Mouse (Mus musculus): ENCODE data around the gene Pttg1ip.

- TF ChIP-seq CTCF (IDR thresholded peaks at IDR 0.05; ENCODE audit: low read depth) (no peak; the same call in 1 of the 2 replicates), EP300 (IDR thresholded peaks at IDR 0.05; ENCODE audit: low read depth) (no peak)
Observed at GRCm38 (mm10) chr10:77605908-77606826, 24.6 kb downstream of the Pttg1ip start, which contains the start of the genes Sumo3 and Gm49325.

Measured in liver, postnatal 0 days (tissue).